Mouse (Mus musculus): Measurements from ENCODE around the gene Aldh9a1.

GRCm38 (mm10) chr1:167313220-167313619, 36.6 kb upstream of the Aldh9a1 start:
- TF ChIP-seq CTCF (IDR thresholded peaks at IDR 0.05; ENCODE audit: low read depth, low read length) = peak; percentile 33
- no peak for TF ChIP-seq EP300 (IDR thresholded peaks at IDR 0.05; ENCODE audit: insufficient read depth, low read depth, low read length)
- TF ChIP-seq POLR2A (IDR thresholded peaks at IDR 0.05; ENCODE audit: insufficient read depth, low read length) = no peak
